Mouse (Mus musculus): ENCODE measurements around the gene Paxx. TPM values are rescaled to one million over a fixed set of nuclear protein-coding genes. Genes with fewer than 3 reads are reported as not detected.

Paxx gene
- 9.1 and 11.4 TPM in 2 replicates for polyA plus RNA-seq (2016; fragmentation: Nextera tagmentation; extraction: Ambion mirVana)

DNA sequence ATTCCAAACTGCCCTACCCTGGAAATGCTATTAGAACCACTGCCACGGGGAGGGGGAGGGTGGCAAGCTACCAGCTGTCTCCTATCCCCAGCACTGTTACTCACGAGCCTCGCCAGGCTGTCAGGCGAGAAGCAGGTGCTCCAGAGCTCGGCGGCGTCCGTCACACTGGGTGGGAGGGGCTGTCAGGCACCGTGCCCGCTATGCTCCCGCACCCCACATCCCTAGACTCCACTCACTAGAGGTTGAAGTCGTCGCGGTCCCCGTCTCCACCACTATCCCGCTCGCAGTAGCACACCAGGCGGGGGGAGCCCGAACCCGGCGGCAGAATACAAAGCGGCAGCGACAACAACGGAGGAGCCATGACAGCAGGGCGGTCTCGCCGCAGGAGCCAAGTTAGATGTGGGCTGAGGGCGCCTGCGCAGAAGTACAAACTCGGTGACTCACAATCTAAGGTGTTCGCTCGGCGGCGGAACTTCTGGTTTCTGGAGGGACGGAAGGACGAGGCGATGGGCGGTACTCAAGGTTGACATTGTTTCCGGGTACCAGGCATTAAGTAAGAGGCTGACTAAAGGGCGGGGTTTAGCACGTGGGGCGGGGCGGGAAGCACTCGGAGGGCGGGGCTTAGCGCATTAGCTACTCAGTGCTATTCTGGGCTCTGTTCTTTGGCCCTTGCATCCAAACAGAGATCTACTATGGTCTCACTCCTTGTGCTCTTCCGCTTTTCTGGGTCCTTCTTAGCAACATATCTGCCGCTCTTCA lies at the start of gene Paxx:
Gene Paxx (minus strand): TSS at position 544 of the 759 bp plus-strand sequence.
- Histone ChIP-seq H3K36me3 (peaks cover 6% of the 10 kb centered on the region; the same call in 1 of the 2 replicates), H3K27me3 (replicated peaks) (no peaks in the 10 kb centered on the region), H3K4me3 (peak within 1 kb of the TSS; percentile 79), H3K9me3 (replicated peaks) (no peaks in the 10 kb centered on the region), H3K4me2 (peak within 1 kb of the TSS; percentile 96), H3K4me1 (peaks cover 46% of the 10 kb centered on the region), H3K9ac (peak within 1 kb of the TSS; percentile 84), H3K27ac (peak within 1 kb of the TSS; percentile 90)
- peak; percentile 87 for ATAC-seq
- WGBS (ENCODE audit: insufficient replicate concordance) = under 1% methylated on average over 48 of the region's 48 CpGs

GRCm38 (mm10) chr2:25509912-25510311 lies 49.0 kb upstream of the Paxx start:
- no peak overlapping the region for H3K4me2 ChIP-seq
- no peak overlapping the region for H3K27ac ChIP-seq
- WGBS (ENCODE audit: insufficient replicate concordance) = 56% methylated on average over 3 of the region's 3 CpGs
- ATAC-seq = no peak
- no peaks in the 10 kb centered on the region; the same call in 1 of the 2 replicates for H3K27me3 ChIP-seq (replicated peaks)
- H3K36me3 ChIP-seq = peaks cover 13% of the 10 kb centered on the region
- no peak overlapping the region for H3K4me3 ChIP-seq
- no peaks in the 10 kb centered on the region for H3K4me1 ChIP-seq
- no peaks in the 10 kb centered on the region for H3K9me3 ChIP-seq (replicated peaks)
- no peak overlapping the region for H3K9ac ChIP-seq

GRCm38 (mm10) chr2:25506964-25507363 lies 46.1 kb upstream of the Paxx start:
- H3K36me3 ChIP-seq = peaks cover 34% of the 10 kb centered on the region
- no peaks in the 10 kb centered on the region for H3K9me3 ChIP-seq (replicated peaks)
- H3K9ac ChIP-seq = no peak overlapping the region
- H3K4me1 ChIP-seq = peaks cover 27% of the 10 kb centered on the region
- no peaks in the 10 kb centered on the region for H3K27me3 ChIP-seq (replicated peaks)
- no peak overlapping the region for H3K4me2 ChIP-seq
- no peak overlapping the region for H3K4me3 ChIP-seq
- no peak for ATAC-seq
- 45% methylated on average over 5 of the region's 5 CpGs for WGBS (ENCODE audit: insufficient replicate concordance)
- H3K27ac ChIP-seq = no peak overlapping the region

- no peak for ATAC-seq
- H3K27ac ChIP-seq = no peak overlapping the region
- H3K36me3 ChIP-seq = peaks cover 34% of the 10 kb centered on the region
- 86% methylated on average over 4 of the region's 4 CpGs for WGBS (ENCODE audit: insufficient replicate concordance)
- no peaks in the 10 kb centered on the region for H3K27me3 ChIP-seq (replicated peaks)
- no peak overlapping the region for H3K4me3 ChIP-seq
- no peak overlapping the region for H3K4me2 ChIP-seq
- H3K4me1 ChIP-seq = peaks cover 37% of the 10 kb centered on the region
- no peaks in the 10 kb centered on the region for H3K9me3 ChIP-seq (replicated peaks)
- no peak overlapping the region for H3K9ac ChIP-seq
These were observed 45.0 kb upstream of the Paxx start for GRCm38 (mm10) chr2:25505860-25506259.

DNA sequence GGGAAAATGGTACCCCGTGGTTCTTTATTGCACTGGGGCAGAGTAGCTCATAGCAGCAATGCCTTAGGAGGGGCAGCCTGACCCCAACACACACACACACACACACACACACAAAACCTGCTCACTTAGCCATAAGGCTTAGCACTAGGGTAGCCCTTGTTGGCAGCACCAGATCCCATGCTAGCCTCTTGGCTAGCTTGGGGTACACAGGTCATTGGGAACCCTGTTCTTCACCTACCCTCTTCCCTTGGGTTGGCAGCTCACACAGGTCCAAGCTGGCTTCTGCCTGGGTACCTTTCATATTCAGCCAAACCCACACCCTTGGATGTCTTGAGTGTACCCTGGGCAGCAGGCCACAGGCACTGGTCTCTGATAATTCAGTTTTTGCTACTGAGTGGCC lies 44.1 kb upstream of the Paxx start:
- Histone ChIP-seq H3K4me2 (no peak overlapping the region), H3K4me1 (peaks cover 41% of the 10 kb centered on the region), H3K27me3 (replicated peaks) (no peaks in the 10 kb centered on the region), H3K4me3 (no peak overlapping the region), H3K36me3 (peaks cover 34% of the 10 kb centered on the region), H3K9ac (no peak overlapping the region), H3K27ac (no peak overlapping the region), H3K9me3 (replicated peaks) (no peaks in the 10 kb centered on the region)
- WGBS (ENCODE audit: insufficient replicate concordance) = 50% methylated on average over 1 of the region's 1 CpGs
- no peak for ATAC-seq

- Histone ChIP-seq H3K27ac (no peak overlapping the region), H3K27me3 (replicated peaks) (no peaks in the 10 kb centered on the region), H3K4me3 (no peak overlapping the region), H3K9ac (no peak overlapping the region), H3K4me1 (peaks cover 44% of the 10 kb centered on the region), H3K4me2 (no peak overlapping the region), H3K36me3 (peaks cover 34% of the 10 kb centered on the region), H3K9me3 (replicated peaks) (no peaks in the 10 kb centered on the region)
- no peak for ATAC-seq
- WGBS (ENCODE audit: insufficient replicate concordance) = 70% methylated on average over 19 of the region's 19 CpGs
These were observed 43.6 kb upstream of the Paxx start for GRCm38 (mm10) chr2:25504538-25504937.

DNA sequence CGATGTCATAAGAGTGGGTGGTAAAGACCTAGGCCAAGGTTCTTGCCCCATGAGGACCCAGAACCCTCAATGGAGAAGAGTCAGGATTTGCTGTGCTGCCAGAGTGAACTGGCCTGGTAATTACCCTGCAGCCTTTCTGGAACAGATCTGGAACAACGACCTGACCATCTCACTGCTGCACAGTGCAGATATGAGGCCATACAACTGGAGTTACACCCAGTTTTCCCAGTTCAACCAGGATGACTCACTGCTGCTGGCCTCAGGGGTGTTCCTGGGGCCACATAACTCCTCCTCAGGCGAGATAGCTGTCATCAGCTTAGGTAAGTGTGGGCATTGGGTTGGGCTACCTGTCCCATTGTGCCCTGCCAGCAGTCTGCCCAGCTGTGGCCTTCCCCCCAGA lies 41.8 kb upstream of the Paxx start:
- WGBS (ENCODE audit: insufficient replicate concordance) = 48% methylated on average over 3 of the region's 3 CpGs

DNA sequence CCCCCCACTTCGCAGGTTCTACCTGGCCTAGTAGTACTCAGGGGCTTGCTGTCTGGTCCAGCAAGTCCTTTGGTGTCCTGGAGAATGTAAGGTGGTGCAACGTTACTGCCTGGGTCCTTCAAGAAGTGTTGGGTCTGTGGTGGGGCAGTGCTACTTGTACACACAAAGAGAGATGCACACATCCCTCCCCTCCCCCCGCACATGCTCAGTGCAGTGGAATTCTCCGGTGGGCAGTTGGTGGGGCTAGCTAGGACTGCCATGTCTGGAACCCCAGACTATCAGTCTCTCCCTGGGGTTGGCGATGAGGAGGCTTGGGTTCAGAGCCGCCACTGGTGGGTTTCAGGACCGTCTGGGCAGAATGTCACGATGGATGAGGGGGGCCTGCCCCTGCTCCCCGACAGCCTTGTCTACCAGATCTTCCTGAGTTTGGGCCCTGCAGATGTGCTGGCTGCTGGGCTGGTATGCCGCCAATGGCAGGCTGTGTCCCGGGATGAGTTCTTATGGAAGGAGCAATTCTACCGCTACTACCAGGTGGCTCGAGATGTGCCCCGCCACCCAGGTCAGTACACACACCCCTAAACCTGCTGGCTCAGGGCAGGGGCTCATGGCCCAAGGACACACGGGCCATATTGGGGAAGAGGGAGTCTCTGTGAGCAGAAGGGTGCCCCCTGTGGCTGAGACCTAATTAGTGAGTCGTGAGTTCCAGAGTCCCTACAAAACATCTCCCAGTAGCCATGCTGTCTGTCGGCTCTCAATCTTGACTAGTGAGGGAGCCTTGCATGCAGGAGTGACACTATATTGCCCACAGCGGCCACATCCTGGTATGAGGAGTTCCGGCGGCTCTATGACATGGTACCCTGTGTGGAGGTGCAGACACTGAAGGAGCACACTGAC lies 40.9 kb upstream of the Paxx start, which contains the start of gene C8g:
Gene C8g (minus strand): TSS at position 127 of the 894 bp plus-strand sequence.
- 70% methylated on average over 20 of the region's 20 CpGs for WGBS (ENCODE audit: insufficient replicate concordance)
- Histone ChIP-seq H3K36me3 (peaks cover 34% of the 10 kb centered on the region), H3K4me1 (peaks cover 59% of the 10 kb centered on the region), H3K27me3 (replicated peaks) (no peaks in the 10 kb centered on the region), H3K4me2 (peak within 1 kb of the TSS; percentile 91), H3K27ac (peak within 1 kb of the TSS; percentile 91), H3K4me3 (peak within 1 kb of the TSS; percentile 80), H3K9me3 (replicated peaks) (no peaks in the 10 kb centered on the region), H3K9ac (peak within 1 kb of the TSS; percentile 90)
- ATAC-seq = no peak

More for the DNA sequence above, 41.8 kb upstream of the Paxx start:
- Histone ChIP-seq H3K4me3 (peak overlapping the region; percentile 80; the same call in 1 of the 2 replicates), H3K4me1 (peaks cover 54% of the 10 kb centered on the region), H3K9ac (peak overlapping the region; percentile 90), H3K27ac (peak overlapping the region; percentile 91), H3K4me2 (peak overlapping the region; percentile 91), H3K36me3 (peaks cover 34% of the 10 kb centered on the region), H3K27me3 (replicated peaks) (no peaks in the 10 kb centered on the region), H3K9me3 (replicated peaks) (no peaks in the 10 kb centered on the region)
- ATAC-seq = peak; percentile 84

GRCm38 (mm10) chr2:25500576-25501405 lies 39.9 kb upstream of the Paxx start, which contains the start of gene Fbxw5:
Gene Fbxw5 (plus strand): TSS chr2:25500750.
- Histone ChIP-seq H3K9ac (peak within 1 kb of the TSS; percentile 90), H3K4me1 (peaks cover 61% of the 10 kb centered on the region), H3K4me3 (peak within 1 kb of the TSS; percentile 80), H3K9me3 (replicated peaks) (no peaks in the 10 kb centered on the region), H3K4me2 (peak within 1 kb of the TSS; percentile 91), H3K36me3 (peaks cover 30% of the 10 kb centered on the region), H3K27me3 (replicated peaks) (no peaks in the 10 kb centered on the region), H3K27ac (peak within 1 kb of the TSS; percentile 91)
- ATAC-seq = peak; percentile 77
- WGBS (ENCODE audit: insufficient replicate concordance) = 2% methylated on average over 37 of the region's 44 CpGs

DNA sequence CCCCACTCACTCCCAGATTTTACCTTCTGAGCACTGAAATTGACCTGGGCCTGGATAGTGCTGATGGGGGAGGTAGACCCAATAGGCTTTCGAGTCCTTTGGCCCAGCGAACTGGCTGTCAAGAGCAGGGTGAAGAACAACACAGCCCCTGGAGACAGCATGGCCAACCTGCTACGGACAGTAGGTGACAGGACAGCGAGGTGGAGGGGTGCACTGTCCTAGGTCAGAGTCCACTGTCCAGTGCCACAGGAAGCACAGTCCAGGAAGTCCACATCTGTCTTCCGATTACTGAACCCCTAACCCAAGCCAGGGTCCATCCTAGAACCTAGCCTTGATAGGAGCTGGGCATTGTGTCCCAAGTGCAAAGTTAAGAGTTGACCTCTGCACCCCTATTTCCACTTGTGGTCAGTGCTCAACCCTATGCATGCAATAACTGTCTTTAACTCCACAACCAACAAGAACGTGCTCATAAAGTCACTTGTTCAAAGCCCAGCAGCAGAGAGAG lies 39.2 kb upstream of the Paxx start:
- peak overlapping the region; percentile 90 for H3K9ac ChIP-seq
- no peaks in the 10 kb centered on the region for H3K9me3 ChIP-seq (replicated peaks)
- H3K4me2 ChIP-seq = peak overlapping the region; percentile 91
- peaks cover 23% of the 10 kb centered on the region for H3K36me3 ChIP-seq
- peak overlapping the region; percentile 91 for H3K27ac ChIP-seq
- H3K4me3 ChIP-seq = peak overlapping the region; percentile 80
- peak; percentile 10; the same call in 1 of the 2 replicates for ATAC-seq
- H3K27me3 ChIP-seq (replicated peaks) = no peaks in the 10 kb centered on the region
- peaks cover 61% of the 10 kb centered on the region for H3K4me1 ChIP-seq
- 58% methylated on average over 6 of the region's 6 CpGs for WGBS (ENCODE audit: insufficient replicate concordance)

Data from liver, embryonic 12.5 days (tissue).